In the genomic region with DNA sequence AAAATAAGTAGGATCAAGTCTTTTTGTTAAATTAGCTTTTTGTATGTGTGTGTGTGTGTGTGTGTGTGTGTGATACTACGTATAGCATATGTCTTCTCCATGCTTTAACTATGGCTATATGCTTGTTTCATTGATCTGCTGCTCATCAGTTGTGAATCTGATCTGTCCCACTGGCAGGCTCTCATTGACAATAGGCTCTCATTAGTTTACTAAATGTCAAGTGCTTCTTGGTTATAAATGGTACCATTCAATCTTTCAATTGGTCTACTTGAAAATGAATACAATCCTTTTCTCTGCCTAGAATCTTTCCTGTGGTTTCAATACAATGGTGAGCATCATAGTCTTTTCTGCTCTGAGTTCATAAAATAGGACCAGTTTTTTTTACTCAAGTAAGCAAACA, we compare ENCODE assay signal across 26 mouse cellular contexts.
"Had no signal": no experiment of that assay in that cellular context is flagged by ENCODE, and none has a peak within 500 bp of the region (broad histone marks: within the 10 kb centered on the region; RNA-seq: fewer than 3 reads in every experiment).

No protein-coding gene starts in this region.

- ATAC-seq: forebrain, embryonic 13.5 days; forebrain, embryonic 14.5 days; forebrain, embryonic 15.5 days; forebrain, embryonic 16.5 days; forebrain, postnatal 0 days had no signal

- H3K9ac ChIP-seq: embryonic facial prominence, embryonic 12.5 days; embryonic facial prominence, embryonic 13.5 days; embryonic facial prominence, embryonic 15.5 days; forebrain, embryonic 12.5 days; forebrain, embryonic 13.5 days; forebrain, embryonic 15.5 days; forebrain, postnatal 0 days had no signal

- H3K27ac ChIP-seq: embryonic facial prominence, embryonic 10.5 days; embryonic facial prominence, embryonic 12.5 days; embryonic facial prominence, embryonic 13.5 days; embryonic facial prominence, embryonic 15.5 days; forebrain, embryonic 10.5 days; forebrain, embryonic 12.5 days; forebrain, embryonic 13.5 days; forebrain, embryonic 15.5 days; gastrocnemius, adult 2 months; heart, adult 2 months had no signal

- H3K4me1 ChIP-seq: embryonic facial prominence, embryonic 10.5 days; embryonic facial prominence, embryonic 12.5 days; embryonic facial prominence, embryonic 13.5 days; embryonic facial prominence, embryonic 15.5 days; forebrain, embryonic 10.5 days; forebrain, embryonic 12.5 days; forebrain, embryonic 13.5 days; forebrain, embryonic 15.5 days had no signal

- H3K9me3 ChIP-seq: embryonic facial prominence, embryonic 10.5 days; embryonic facial prominence, embryonic 12.5 days; embryonic facial prominence, embryonic 13.5 days; embryonic facial prominence, embryonic 15.5 days; forebrain, embryonic 10.5 days; forebrain, embryonic 12.5 days; forebrain, embryonic 13.5 days; forebrain, embryonic 15.5 days had no signal

- DNase-seq: cerebellum, adult 9-11 months; cerebellum, postnatal 10 days; cerebellum, postnatal 14 days; cerebellum, postnatal 25 days; cerebellum, postnatal 36 days; embryo, embryonic 11 days; forebrain, postnatal 0 days; gastrocnemius, adult 2 months; gastrocnemius, postnatal 10 days; gastrocnemius, postnatal 14 days; gastrocnemius, postnatal 25 days; gastrocnemius, postnatal 36 days; heart, adult 11 months; heart, adult 18-20 months; heart, adult 2 months had no signal

- H3K27me3 ChIP-seq: embryonic facial prominence, embryonic 12.5 days; embryonic facial prominence, embryonic 13.5 days; embryonic facial prominence, embryonic 15.5 days; forebrain, embryonic 12.5 days; forebrain, embryonic 13.5 days; forebrain, embryonic 15.5 days had no signal

- H3K4me3 ChIP-seq: embryonic facial prominence, embryonic 10.5 days; embryonic facial prominence, embryonic 12.5 days; embryonic facial prominence, embryonic 13.5 days; embryonic facial prominence, embryonic 15.5 days; erythroblast, embryonic 14.5 days; forebrain, embryonic 10.5 days; forebrain, embryonic 12.5 days; forebrain, embryonic 13.5 days; forebrain, embryonic 15.5 days; gastrocnemius, adult 2 months; heart, adult 2 months had no signal

- H3K4me2 ChIP-seq: embryonic facial prominence, embryonic 12.5 days; embryonic facial prominence, embryonic 13.5 days; embryonic facial prominence, embryonic 15.5 days; forebrain, embryonic 12.5 days; forebrain, embryonic 13.5 days; forebrain, embryonic 15.5 days had no signal

- H3K36me3 ChIP-seq: embryonic facial prominence, embryonic 10.5 days; embryonic facial prominence, embryonic 12.5 days; embryonic facial prominence, embryonic 13.5 days; embryonic facial prominence, embryonic 15.5 days; forebrain, embryonic 10.5 days; forebrain, embryonic 12.5 days; forebrain, embryonic 15.5 days had no signal
